Mouse (Mus musculus): Measurements from ENCODE around the gene Hmgxb4.

- TF ChIP-seq CTCF (IDR thresholded peaks at IDR 0.05; ENCODE audit: borderline replicate concordance, insufficient read depth, low read depth, low read length): no peak
- no peak for TF ChIP-seq POLR2A (IDR thresholded peaks at IDR 0.05; ENCODE audit: borderline replicate concordance, insufficient read depth, low read length)
These were observed 67.7 kb downstream of the Hmgxb4 start for GRCm38 (mm10) chr8:75060815-75061214.

Measured in cerebellum, adult 2 months (tissue).